Mouse (Mus musculus) C2C12 (cell line): ENCODE data around the gene Gm11032.

Experiments
- CEBPB ChIP-seq: IDR thresholded peaks from one replicate; pipeline ENCODE4 v1.6.1; 2011; ENCODE audit warnings: low read depth, mild to moderate bottlenecking, control low read depth, moderate library complexity
- CTCF ChIP-seq: IDR thresholded peaks from one replicate; pipeline ENCODE4 v1.5.1; 2011; ENCODE audit not compliant: control insufficient read depth, insufficient read depth, insufficient read length
- MYOG ChIP-seq: IDR thresholded peaks from one replicate; pipeline ENCODE4 v1.6.1; 2011; ENCODE audit not compliant: control insufficient read depth, insufficient read length; ENCODE audit errors: extremely low read depth

- TF ChIP-seq CTCF = no peak
- TF ChIP-seq MYOG = no peak
- no peak for TF ChIP-seq CEBPB
Observed at GRCm38 (mm10) chr11:4621866-4622265, 2.0 kb downstream of the Gm11032 start.
